Mouse (Mus musculus) heart, embryonic 14.5 days (tissue): ENCODE results near the gene Tmem229b. TPM values are rescaled to one million over a fixed set of nuclear protein-coding genes. Genes with fewer than 3 reads are reported as not detected.

Experiments used
- ATAC-seq: fragments of 200-750 bp; cut with Nextera tagmentation; 2 replicates; pipeline ENCODE4 v1.8.0; 2017; ENCODE audit warnings: low read depth, moderate TSS enrichment; ENCODE audit not compliant: insufficient number of reproducible peaks, insufficient read depth, low FRiP score
- H3K27ac ChIP-seq, 2 experiments: fragments of 200-500 bp in 1 of 2; fragments of 300-500 bp in 1 of 2; sonication (generic) in 1 of 2; replicated peaks in 1 of 2; 2 replicates each; pipeline ENCODE4 v1.5.1; 2012 to 2014; ENCODE audit warnings: low read depth in 2 of 2, low read length in 2 of 2, control low read depth in 1 of 2, mild to moderate bottlenecking in 1 of 2, mixed read lengths in 1 of 2; ENCODE audit not compliant: control insufficient read depth in 1 of 2, insufficient read depth in 1 of 2
- H3K27me3 ChIP-seq: fragments of 300-500 bp; sonication (generic); 2 replicates; pipeline ENCODE4 v1.6.1; 2014; ENCODE audit warnings: mild to moderate bottlenecking, low read length, control low read depth; ENCODE audit not compliant: control insufficient read depth, insufficient read depth
- H3K36me3 ChIP-seq: fragments of 300-500 bp; sonication (generic); 2 replicates; pipeline ENCODE4 v1.6.1; 2014; ENCODE audit warnings: mild to moderate bottlenecking, control low read depth, low read length, mixed read lengths; ENCODE audit not compliant: control insufficient read depth, insufficient read depth
- H3K4me1 ChIP-seq, 2 experiments: fragments of 200-500 bp in 1 of 2; fragments of 300-500 bp in 1 of 2; sonication (generic) in 1 of 2; 2 replicates each; pipeline ENCODE4 v1.6.1; 2012 to 2014; ENCODE audit warnings: low read length in 2 of 2, control low read depth in 1 of 2, mixed read lengths in 1 of 2; ENCODE audit not compliant: control insufficient read depth in 2 of 2, insufficient read depth in 2 of 2
- H3K4me2 ChIP-seq: fragments of 300-500 bp; sonication (generic); 2 replicates; pipeline ENCODE4 v1.6.1; 2014; ENCODE audit warnings: mild to moderate bottlenecking, low read length
- H3K4me3 ChIP-seq, 2 experiments: fragments of 200-500 bp in 1 of 2; fragments of 300-500 bp in 1 of 2; sonication (generic) in 1 of 2; 2 replicates each; pipeline ENCODE4 v1.5.1; 2012 to 2014; ENCODE audit warnings: low read length in 2 of 2, mild to moderate bottlenecking in 2 of 2, control low read depth in 1 of 2, low read depth in 1 of 2, moderate library complexity in 1 of 2; ENCODE audit not compliant: control insufficient read depth in 1 of 2, insufficient read depth in 1 of 2
- H3K9ac ChIP-seq: fragments of 300-500 bp; sonication (generic); 2 replicates; pipeline ENCODE4 v1.6.1; 2014; ENCODE audit warnings: mild to moderate bottlenecking, low read length
- H3K9me3 ChIP-seq: fragments of 300-500 bp; sonication (generic); 2 replicates; pipeline ENCODE4 v1.6.1; 2016; ENCODE audit warnings: low read length, control low read depth; ENCODE audit not compliant: control insufficient read depth
- WGBS: fragments of 180-500 bp; shearing (Covaris S2); extraction: QIAGEN DNeasy Blood & Tissue Kit; methylation state at CpG from one replicate; pipeline ENCODE4 v1.1.7; 2014; 5-methylcytosine and 5-hydroxymethylcytosine counted together
- polyA plus RNA-seq: library from polyadenylated mRNA; unstranded; fragments of >200 nt; fragmentation: Nextera tagmentation; extraction: Ambion mirVana; gene quantifications from 2 replicates; pipeline ENCODE4 v1.2.1, GENCODE M21; 2014

Tmem229b gene
- polyA plus RNA-seq, 1 experiment from 2014 or later = 2.2 TPM

DNA sequence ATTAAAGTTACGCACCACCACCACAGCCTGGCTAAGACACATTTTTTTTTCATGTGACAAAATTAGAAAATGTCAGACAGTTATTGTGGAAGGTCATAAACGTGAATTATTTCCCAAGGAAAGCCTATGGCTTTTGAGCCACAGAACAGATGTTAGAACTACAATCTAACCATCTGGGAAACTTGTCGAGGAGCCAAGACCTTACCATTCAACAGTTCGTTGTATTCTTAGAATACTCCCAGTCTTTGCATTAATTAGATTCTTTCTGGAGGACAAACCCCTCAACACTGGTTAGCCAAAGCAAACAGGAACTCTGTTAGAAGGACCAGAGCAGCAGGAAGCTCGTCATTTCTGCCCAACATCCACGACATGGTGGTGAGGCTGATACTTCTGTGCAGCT lies 38.7 kb upstream of the Tmem229b start:
- no peak overlapping the region for H3K9ac ChIP-seq
- no peak for ATAC-seq
- 65% methylated on average over 6 of the region's 6 CpGs for WGBS
- peaks cover 26 to 39% of the 10 kb centered on the region in 2 experiments for H3K4me1 ChIP-seq
- no peaks in the 10 kb centered on the region for H3K9me3 ChIP-seq
- H3K27me3 ChIP-seq = peaks cover 22% of the 10 kb centered on the region
- no peak overlapping the region for H3K4me3 ChIP-seq
- H3K27ac ChIP-seq = no peak overlapping the region
- H3K36me3 ChIP-seq = peaks cover 6% of the 10 kb centered on the region; the same call in 1 of the 2 replicates
- H3K4me2 ChIP-seq = no peak overlapping the region

DNA sequence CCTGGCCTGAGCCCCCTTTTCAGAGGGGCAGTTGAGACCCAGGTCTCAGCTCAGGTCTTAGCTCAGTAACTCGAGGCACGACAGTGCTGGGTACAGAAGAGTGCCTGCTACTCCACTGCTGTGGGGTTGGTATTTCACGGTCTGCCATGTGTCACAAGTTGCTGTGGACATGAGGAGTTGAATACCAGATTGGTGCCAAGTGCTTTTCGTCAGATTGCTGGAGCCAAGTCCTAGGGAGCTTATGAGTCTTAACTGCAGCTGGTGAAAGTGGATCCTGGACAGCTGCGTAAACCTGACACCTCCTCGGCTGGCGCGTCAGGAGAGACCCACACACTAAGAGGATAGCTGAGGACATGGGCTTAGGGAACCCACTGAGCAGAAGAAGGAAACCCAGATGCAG lies 37.2 kb upstream of the Tmem229b start:
- H3K9ac ChIP-seq = no peak overlapping the region
- peaks cover 18 to 27% of the 10 kb centered on the region in 2 experiments for H3K4me1 ChIP-seq
- H3K9me3 ChIP-seq = no peaks in the 10 kb centered on the region
- peak; percentile 83 for ATAC-seq
- H3K4me3 ChIP-seq = no peak overlapping the region
- H3K36me3 ChIP-seq = peaks cover 7% of the 10 kb centered on the region
- 27% methylated on average over 8 of the region's 8 CpGs for WGBS
- H3K27me3 ChIP-seq = peaks cover 22% of the 10 kb centered on the region
- 0 out of 4 replicates have a peak overlapping the region, but pooled peaks of 1 of the 2 experiments have one; percentile 24 for H3K27ac ChIP-seq
- H3K4me2 ChIP-seq = no peak overlapping the region

DNA sequence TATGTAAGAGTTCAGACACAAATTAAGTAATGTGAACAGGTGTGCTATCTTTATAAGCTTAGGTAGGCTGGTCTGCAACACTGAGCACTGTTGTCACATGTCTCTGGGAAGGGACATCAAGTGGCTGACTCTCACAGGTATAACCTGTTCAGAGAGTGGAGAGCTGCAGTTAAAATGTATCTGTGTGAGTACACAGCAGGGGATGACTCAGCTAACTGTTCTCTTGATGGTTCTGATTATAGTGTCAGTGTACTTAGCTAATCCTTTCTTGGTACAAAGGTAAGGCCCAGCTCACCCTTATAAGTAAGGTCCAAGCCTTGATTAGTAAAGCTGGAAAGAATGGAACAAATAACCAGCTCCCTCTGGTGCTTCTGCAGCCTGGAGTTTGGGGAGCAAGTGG lies 34.0 kb upstream of the Tmem229b start:
- Histone ChIP-seq H3K9ac (no peak overlapping the region), H3K4me2 (no peak overlapping the region), H3K27ac (no peak overlapping the region), H3K36me3 (peaks cover 7% of the 10 kb centered on the region), H3K4me3 (no peak overlapping the region), H3K9me3 (no peaks in the 10 kb centered on the region), H3K27me3 (peaks cover 19% of the 10 kb centered on the region; the same call in 1 of the 2 replicates), H3K4me1 (peaks cover 8 to 13% of the 10 kb centered on the region in 2 experiments)
- ATAC-seq = no peak

- peaks cover 19% of the 10 kb centered on the region; the same call in 1 of the 2 replicates for H3K27me3 ChIP-seq
- H3K4me1 ChIP-seq = peaks cover 8 to 13% of the 10 kb centered on the region in 2 experiments
- WGBS = 77% methylated on average over 11 of the region's 11 CpGs
- H3K9me3 ChIP-seq = no peaks in the 10 kb centered on the region
- H3K9ac ChIP-seq = no peak overlapping the region
- no peak overlapping the region for H3K4me2 ChIP-seq
- peaks cover 7% of the 10 kb centered on the region for H3K36me3 ChIP-seq
- ATAC-seq = no peak
- no peak overlapping the region for H3K27ac ChIP-seq
- H3K4me3 ChIP-seq = no peak overlapping the region
These were observed 32.9 kb upstream of the Tmem229b start for GRCm38 (mm10) chr12:79040201-79040827.

GRCm38 (mm10) chr12:79039708-79040107 lies 32.3 kb upstream of the Tmem229b start:
- peaks cover 21% of the 10 kb centered on the region; the same call in 1 of the 2 replicates for H3K27me3 ChIP-seq
- peaks cover 5 to 9% of the 10 kb centered on the region in 2 experiments; a peak in 2 of 4 replicates for H3K4me1 ChIP-seq
- H3K9ac ChIP-seq = no peak overlapping the region
- H3K36me3 ChIP-seq = peaks cover 7% of the 10 kb centered on the region
- H3K4me3 ChIP-seq = no peak overlapping the region
- WGBS = 70% methylated on average over 8 of the region's 8 CpGs
- no peak overlapping the region for H3K4me2 ChIP-seq
- H3K27ac ChIP-seq = no peak overlapping the region
- H3K9me3 ChIP-seq = no peaks in the 10 kb centered on the region
- no peak for ATAC-seq

DNA sequence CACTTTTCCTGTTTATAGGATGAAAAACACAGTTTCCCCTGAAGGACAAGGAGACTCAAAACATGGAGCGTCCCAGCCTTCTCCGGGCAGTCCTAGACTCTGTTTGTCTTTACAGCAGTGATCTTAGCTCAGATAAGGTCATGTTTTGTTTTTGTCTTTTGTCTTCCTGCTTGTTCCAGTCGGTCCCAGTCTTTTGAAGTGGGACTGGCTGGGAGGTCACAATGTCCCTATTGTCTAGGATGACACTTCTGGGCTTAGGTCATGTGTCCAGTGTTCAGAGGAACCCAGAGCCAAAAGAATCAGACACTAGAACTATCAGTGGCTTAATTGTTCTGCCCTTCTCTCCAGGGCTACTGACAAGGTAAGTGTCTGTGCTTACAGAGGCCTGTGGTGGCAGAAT lies 27.9 kb upstream of the Tmem229b start:
- peaks cover 0 to 3% of the 10 kb centered on the region in 2 experiments; a peak in 2 of 4 replicates for H3K4me1 ChIP-seq
- H3K36me3 ChIP-seq = no peaks in the 10 kb centered on the region
- no peak overlapping the region for H3K4me3 ChIP-seq
- no peak overlapping the region for H3K4me2 ChIP-seq
- 0 out of 2 replicates have a peak, but pooled peaks cover 9% of the 10 kb centered on the region for H3K27me3 ChIP-seq
- no peak for ATAC-seq
- no peak overlapping the region for H3K9ac ChIP-seq
- H3K9me3 ChIP-seq = no peaks in the 10 kb centered on the region
- 46% methylated on average over 3 of the region's 3 CpGs for WGBS
- no peak overlapping the region for H3K27ac ChIP-seq

GRCm38 (mm10) chr12:79034331-79034730 lies 26.9 kb upstream of the Tmem229b start:
- WGBS = 100% methylated on average over 2 of the region's 2 CpGs
- no peaks in the 10 kb centered on the region for H3K36me3 ChIP-seq
- H3K27ac ChIP-seq = no peak overlapping the region
- H3K27me3 ChIP-seq = 0 out of 2 replicates have a peak, but pooled peaks cover 12% of the 10 kb centered on the region
- H3K4me2 ChIP-seq = no peak overlapping the region
- H3K9me3 ChIP-seq = no peaks in the 10 kb centered on the region
- no peak overlapping the region for H3K9ac ChIP-seq
- H3K4me3 ChIP-seq = no peak overlapping the region
- no peak for ATAC-seq
- H3K4me1 ChIP-seq = peaks cover 0 to 6% of the 10 kb centered on the region in 2 experiments; a peak in 1 of 4 replicates
